Mouse (Mus musculus) kidney, adult 11 months (tissue): ENCODE measurements around the gene Rps3a1.
A peak's percentile ranks its signal among the peaks of the same experiment; 100 is the strongest.

ENCODE experiments used
- DNase-seq: peaks from one replicate; pipeline ENCODE4 v3.0.0; 2022

Rps3a1 gene

DNA sequence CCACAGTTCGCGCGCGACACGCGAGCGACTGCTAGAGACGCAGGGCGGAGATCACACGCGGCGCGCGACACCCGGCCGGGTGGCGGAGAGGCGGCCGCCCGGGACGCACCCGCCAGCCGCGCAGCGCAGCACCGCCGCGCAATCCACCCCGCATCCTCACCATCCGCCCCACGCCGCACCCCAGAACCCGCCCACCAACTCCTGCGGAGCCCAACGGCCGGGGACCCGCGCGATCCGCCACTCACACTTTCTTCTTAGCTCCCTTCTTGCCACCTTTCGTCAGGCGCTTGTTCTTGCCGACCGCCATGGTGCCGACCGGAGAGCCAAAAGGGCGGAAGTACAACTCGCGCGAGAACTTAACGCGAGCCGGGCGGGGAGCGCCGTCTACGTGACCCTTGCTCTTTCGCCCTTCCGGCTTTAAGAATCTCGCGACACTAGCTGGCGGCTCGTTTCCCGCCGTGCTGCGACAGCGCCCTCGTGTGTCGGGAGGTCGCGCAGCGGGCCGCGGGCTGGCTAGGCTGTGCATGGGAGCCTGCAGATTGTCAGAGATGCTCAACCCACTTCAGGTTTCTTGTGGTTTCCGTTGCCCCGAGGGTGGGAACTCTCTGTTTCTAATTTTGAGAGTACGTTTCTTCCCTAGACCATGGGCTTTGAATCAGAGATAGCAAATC is at the start of gene Rps3a1:
Rps3a1 (minus strand) TSS at position 440 of the 671 bp plus-strand sequence.
- peak; percentile 96 for DNase-seq

DNA sequence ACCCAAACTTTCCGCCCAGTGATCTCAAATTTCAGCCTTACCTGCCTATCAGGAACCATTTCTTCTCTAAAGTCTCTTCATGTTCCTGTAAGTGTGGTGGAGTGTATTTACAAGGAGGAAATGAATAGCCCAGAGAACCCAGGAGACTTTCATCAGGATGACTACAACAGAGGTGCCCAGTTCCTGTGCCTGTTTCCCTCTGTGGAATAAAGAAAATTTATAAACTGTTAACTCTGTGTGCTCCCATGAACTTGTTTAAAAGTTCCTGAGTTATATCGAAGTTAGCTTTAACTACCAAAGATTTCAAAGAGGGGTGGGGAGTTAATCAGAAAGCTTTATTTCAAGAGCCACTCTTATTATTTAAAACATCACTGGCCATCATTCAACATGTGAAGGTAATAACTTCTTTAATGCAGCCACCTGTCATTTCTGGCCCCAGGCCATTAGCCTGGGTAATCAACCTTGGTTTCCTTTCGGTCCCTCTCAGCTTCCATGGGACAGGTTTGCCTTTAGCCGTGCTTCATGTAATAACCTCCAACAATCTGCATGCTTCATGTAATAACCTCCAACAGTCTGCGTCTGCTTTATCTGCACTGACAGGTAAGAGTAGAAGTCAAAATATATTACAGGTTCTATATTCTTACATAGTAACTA is 45.4 kb upstream of the Rps3a1 start:
- no peak for DNase-seq

DNA sequence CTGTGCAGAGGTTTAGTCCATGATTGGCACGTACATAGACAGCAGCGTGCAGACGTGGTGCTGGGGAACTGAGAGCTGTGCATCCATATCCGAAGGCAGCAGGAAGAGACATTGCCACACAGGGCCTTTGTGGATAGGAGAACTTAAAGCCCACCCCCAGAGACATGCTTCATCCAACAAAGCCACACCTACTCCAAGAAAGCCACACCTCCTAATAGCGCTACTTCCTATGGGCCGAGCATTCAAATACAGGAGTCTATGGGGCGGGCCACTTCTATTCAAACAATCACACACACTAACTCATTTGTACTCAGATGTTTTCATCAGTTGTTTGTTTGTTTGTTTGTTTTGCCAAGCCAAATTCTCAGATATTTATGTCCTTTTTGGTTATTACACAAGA is 42.0 kb upstream of the Rps3a1 start:
- no peak for DNase-seq

DNA sequence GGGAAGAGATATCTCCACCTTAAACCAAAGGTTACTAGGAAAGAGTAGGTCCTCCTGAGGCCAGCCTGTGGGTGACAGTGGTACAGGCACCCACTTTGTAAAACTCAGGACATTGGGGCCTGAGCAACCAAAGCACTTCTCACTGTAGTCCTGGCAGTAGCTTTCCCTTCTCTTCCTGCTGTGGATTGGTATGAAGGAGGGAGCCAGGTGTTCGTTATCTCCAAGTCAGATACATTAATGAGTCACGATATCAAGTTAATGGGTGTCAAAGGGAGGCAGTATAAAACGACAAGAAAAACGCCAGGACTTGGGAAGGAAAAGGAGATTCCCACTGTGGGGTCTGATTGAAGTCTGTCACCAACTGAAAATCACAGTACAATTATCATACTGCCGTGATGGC is 38.6 kb upstream of the Rps3a1 start:
- DNase-seq, result no peak

DNA sequence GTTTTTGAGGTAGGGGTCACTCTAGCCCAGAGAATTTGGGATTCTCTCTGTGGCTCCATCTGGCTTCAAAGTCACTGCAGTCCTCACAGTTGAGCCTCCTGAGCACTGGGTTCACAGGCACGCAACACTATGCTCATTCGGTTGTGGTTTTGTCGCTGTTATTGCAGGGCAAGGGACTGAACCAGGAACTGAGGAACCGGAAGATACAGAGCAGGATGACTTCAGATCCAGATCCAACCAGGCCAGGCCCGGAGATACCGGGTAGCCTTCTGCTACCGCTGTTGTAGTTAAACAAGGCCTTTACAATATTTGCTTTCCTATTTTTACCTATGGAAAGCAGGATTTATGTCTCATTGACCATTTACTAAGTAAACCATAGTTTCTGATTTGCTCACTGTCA is 37.2 kb upstream of the Rps3a1 start:
- no peak for DNase-seq

DNA sequence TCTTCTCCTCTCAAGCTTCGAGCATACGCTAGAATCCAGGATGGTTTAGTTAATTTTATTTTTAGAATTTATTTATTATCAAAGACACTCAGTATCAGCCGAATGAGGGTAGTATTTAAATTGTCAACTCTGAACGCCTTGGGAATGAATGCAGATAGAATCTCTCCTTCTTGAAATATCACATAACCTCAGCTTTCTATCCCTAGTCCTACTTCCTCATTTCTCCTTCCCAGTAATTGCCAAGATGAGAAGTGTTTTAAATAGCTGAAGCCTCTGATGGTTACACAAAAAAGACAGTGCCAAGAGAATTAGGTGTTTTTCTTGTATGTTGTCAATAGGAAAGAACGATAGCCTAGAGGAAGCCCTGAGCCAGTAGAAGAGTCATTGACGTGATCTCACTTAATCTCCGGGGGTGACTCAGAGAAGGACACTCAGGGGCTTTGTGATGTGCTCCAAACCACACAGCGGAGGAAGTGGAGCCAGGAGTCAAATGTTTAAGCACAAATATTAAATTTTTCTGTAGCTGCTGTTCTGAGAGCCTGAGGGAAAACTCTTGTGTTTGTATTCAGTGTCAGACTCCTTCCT is 26.4 kb upstream of the Rps3a1 start:
- no peak for DNase-seq

DNA sequence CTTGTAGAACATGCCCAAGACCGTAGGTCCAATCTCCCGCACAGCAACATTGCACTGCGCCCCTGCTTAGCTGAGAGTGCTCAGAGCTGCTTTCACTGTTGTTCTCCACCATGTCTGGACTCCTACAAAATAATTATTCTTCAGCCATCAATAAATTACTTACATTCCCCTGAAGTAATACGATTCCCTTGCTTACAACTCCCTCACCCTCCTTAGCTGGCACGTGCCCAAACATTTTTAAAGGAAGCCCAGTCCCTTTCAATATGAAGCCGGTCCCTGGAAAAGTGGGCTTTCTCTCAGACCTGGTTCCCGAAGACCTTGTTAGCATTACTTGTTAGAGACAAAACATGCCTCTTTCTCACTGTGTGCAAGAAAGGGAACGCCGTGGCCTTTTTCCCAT is 7.0 kb upstream of the Rps3a1 start:
- DNase-seq, result no peak

DNA sequence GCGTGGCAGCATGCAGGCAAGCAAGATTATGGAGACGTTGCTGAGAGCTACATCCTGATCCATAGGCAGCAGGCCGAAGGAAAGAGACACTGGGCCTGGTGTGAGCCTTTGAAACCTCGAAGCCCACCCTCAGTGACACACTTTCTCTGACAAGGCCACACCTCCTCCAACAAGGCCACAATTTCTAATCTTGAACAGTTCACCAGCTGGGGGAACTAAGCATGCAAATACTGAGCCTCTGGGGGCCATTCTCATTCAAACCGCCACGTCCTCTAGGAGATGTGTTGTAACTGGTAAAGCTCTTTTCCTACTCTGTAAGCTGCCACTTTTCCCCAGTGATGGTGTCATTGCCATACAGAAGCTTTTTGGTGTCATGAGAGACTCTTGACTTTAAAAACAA is 6.6 kb upstream of the Rps3a1 start:
- DNase-seq, result no peak

DNA sequence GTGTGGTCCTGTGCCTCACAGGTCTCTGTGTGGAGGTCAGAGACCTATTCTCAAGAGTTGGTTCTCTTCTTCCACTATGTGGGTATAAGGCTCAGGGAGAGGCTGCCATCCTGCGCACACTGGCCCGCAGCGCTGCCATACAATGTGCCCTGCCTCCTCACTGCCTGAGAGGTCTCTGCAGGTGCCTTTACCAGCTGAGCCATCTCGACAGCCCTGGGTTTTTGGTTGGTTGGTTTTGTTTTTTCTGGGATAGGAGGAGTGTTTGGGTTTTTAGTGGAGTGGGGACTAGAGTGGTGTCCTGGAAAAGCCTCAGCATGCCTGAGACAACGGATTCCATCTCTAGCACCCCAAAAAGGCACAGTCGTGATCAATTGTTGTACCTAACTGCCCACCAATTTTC is 841 bp upstream of the Rps3a1 start:
- no peak for DNase-seq

DNA sequence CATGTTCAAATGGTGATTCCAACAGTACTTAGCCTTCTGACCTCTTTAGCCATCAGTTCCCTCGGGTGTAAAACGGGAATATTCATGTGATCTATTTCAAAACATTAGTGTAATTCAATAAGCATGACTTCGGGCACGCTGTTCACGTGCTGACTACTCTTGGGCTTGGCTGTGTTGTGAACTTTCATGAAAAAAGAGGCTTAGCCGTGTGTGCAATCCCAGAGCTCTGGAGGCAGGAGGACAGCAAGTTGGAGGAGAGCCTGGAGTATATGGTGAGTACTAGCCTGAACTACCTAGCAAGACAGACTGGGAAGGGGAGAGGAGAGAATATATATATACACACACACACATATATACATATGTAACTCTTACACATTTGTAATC is 424 bp upstream of the Rps3a1 start:
- DNase-seq, result no peak

DNA sequence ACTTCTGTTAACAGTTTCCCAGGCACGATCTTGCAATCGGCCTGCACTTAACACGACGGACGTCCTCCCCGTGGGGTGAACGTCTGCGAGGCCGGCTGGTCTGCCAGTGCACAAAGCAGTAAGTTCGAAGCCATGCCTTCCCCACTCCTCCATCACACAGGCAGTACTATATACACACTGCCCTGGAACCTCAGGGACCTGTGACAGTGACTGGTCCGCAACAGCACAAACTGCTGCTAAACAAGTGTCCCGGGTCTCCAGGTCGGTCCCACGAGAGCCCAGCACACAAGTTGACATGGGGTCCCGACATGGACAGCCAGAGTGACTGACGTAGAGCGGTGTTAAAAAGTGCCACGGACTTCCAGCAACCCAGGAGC is 628 bp downstream of the Rps3a1 start:
- DNase-seq, result no peak

DNA sequence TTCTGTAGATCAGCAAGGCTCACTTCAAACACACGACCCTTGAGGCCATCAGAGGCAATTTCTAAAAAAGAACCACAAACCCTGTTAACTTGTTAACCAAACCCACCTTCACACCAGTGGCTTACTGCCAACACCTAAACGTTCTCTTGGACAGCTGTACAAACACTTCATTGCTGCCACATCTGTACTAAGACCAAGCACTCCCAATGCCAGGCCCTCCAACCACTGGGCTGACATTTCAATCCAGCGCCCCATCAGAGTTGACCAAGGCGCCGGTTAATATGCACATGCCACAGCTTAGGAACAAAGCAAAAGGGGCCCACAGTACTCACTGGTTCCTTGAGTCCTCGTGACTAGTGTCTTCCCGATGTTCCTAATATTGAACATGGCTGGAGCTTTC is 1.1 kb downstream of the Rps3a1 start:
- DNase-seq, result no peak

DNA sequence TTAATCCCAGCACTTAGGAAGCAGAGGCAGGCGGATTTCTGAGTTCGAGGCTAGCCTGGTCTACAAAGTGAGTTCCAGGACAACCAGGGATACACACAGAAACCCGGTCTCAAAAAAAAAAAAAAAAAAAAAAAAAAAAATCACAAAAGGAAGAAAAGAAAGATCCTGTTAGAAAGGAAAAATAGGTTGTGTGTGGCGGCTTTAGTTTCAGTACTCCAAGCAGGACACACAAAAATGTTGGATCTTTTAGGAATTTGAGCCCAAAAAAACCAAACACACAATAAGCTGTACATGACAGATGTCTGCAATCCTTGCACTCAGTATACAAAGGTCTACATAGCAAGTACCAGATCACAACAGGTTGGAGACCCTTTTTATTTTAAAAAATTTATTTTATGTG is 2.8 kb downstream of the Rps3a1 start:
- DNase-seq, result no peak

DNA sequence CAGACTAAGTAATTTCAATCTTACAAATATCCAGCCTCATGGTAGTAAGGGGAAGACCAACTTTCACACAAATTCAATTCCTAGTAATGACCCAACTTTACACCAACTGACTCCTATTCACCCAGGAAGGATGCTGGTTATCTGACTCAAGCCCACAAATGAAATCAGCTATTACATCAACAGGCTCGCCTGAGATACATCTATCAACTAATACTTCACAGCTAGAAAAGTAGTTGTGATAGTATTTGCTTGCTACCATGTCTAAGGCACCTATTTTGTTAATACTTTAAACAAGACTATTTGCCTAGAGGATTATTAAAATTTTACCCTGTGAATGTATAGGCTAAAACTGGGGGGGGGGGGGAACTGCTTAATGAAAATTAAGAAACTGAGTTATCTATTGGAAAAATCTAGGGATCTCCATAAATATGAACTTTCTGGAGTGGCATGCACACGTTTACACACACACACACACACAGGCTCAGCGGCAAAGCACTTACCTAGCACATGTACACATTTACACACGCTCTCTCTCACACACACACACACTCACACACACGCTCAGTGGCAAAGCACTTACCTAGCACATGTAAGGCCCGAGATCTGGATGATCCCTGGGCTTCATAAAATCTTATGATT is 5.4 kb downstream of the Rps3a1 start:
- DNase-seq, result no peak

DNA sequence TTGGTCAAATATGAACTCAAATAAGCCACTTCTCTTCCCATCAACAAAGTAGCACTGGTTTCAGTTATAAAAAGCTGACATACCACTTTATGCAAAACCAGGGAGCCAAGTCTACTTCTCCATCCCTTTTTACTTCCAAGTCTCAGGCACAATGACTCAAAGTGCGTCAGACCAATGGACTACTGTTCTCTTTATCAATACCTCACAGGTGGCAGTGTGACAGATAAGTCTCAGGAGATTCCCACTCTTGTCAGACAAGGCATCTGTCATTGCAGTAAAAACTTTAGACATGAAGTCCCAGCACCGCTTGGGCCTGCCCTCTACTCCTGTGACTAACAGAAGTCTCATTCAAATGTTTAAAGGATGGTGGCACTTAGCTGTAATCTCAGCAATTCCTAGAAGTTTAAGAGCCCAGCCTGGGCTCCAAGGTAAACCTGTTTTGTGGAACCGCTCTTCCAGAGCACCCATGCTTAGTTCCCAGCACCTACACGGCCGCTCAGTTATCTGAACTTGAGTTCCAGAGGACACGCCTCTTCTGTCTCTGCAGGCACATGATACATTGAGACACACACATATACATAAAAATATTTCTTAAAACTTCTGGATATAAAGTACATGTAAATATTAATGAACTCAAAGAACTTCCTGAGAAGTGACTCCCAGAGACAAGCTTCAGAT is 6.5 kb downstream of the Rps3a1 start:
- no peak for DNase-seq

DNA sequence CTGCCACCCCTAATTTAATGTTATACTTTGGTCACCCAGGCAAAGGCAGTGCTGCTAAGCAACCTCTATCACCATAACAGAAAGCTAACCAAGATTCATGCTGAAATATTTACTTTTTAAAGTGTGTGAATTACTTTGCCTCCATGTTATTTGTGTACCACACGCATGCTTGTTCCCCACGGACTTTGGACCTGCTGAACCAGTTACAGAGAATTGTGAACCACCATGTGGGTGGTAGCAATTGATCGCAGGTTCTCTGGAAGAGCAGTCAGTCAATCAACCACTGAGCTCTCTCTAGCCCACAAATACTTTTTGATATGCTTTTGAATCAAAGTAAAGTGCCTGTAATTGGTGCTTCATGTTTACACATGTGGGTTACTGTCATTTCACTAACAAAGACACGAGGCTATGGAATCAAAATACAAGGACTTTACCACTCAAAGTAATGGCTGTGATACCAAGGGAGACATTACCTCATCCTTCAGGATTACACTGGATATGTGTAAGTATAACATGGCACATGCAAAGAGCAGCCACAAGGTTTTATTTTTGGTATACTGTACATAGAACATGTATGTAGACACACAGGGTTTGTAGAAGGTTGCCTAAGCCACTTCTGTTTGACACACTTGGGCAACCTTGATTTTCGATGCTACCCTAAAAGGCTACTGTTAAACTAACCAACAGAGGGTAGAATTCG is 7.4 kb downstream of the Rps3a1 start:
- DNase-seq, result no peak

DNA sequence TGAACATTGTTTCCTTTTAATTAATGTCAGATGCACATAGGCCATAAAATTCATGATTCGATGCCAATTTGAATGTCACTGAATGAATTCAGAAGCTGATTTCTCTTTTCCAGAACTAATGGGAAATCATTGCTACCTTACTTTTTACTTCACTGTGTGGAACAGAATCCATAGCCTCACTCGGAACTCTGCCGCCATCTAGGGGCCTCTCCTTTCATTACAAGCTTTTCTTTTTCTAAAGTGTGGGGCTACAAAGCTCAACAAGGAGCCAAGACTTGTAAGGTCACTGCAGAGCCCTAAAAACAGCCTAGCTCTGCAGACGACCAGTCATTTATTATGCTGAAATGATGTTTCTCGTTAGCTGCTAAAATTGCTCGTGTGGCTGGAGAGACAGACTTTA is 12.7 kb downstream of the Rps3a1 start:
- peak; percentile 23 for DNase-seq

DNA sequence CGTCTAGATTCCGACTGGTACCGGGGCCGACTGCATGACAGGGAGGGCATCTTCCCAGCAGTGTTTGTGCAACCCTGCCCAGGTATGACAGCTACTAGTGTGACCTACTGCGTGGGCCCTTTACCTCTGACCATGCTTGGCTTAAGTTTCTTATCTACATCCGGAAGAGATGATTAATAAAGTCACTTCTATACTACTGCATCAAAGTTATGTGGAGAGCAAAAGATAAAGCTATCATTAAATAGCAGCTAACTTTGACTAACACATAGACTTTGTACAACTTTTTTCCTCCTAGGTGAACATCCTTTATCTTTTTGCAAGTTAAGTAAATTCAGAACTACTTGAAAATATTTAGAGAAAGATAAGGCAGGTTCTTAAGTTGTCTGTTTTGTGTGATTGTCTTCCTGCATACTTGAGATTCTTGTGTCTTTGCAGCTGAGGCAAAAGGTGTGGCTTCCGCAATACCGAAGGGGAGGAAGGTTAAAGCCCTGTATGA is 19.2 kb downstream of the Rps3a1 start:
- DNase-seq, result no peak

DNA sequence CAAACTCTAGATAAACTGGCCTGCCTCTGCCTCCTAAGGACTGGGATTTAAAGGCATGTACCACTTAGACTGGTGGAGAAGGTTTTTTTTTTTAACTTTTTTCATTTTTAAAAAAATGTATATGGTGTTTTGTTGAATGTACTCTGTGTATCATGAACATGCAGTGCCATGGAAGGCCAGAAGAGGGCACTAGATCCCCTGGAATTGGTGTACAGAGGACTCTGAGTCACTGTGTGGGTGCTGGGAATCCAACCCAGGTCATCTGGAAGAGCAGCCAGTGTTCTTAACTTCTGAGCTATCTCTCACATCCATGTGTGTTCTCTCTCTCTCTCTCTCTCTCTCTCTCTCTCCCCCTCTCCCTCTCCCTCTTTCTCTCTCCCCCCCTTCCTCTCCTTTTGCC is 20.3 kb downstream of the Rps3a1 start:
- DNase-seq, result no peak

DNA sequence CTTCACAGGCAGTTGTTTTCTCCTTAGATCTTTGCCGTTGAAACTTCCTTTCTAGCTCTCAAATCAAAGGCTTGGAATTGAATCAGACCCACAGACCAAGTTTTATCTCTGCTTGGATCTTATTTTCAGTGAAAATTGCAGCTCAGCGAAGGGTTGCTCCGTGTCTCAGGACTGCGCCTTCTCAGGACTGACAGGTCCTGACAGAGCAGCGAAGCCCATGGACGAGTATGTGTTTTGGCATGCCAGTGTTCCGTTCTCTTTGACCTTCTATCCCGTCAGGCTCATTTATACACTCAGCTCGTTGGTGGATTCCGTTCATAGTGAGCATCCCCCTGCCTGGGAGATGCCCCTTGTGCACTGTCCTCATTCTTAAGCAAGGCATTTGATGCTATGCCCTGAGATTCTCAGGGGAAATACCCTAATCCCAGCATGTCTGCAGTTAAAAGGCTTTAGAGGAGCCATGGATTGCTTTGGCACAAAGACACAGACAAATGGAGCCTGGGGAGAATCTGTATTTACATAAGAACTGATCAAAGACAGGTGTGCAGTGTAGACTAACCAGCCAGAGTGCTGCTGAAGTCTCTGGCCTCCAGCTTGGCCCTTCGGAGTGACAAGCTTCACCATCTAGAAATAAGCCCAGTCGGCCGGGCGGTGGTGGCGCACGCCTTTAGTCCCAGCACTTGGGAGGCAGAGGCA is 23.1 kb downstream of the Rps3a1 start:
- no peak for DNase-seq

DNA sequence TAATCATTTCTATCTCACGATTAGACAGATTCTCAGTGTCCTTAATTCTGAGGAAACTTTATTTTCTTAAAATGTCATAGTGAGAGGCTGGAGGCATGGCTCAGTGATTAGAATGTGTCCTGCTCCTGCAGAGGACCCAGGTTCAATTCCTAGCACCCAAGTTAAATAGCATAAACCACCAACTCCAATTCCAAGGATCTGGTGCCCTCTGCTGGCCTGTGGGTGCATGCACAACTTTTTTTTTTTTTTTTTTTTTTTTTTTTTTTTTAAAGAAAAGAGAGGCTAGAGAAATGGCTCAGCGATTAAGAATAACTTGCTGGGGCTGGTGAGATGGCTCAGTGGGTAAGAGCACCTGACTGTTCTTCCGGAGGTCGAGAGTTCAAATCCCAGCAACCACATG is 25.6 kb downstream of the Rps3a1 start:
- no peak for DNase-seq

DNA sequence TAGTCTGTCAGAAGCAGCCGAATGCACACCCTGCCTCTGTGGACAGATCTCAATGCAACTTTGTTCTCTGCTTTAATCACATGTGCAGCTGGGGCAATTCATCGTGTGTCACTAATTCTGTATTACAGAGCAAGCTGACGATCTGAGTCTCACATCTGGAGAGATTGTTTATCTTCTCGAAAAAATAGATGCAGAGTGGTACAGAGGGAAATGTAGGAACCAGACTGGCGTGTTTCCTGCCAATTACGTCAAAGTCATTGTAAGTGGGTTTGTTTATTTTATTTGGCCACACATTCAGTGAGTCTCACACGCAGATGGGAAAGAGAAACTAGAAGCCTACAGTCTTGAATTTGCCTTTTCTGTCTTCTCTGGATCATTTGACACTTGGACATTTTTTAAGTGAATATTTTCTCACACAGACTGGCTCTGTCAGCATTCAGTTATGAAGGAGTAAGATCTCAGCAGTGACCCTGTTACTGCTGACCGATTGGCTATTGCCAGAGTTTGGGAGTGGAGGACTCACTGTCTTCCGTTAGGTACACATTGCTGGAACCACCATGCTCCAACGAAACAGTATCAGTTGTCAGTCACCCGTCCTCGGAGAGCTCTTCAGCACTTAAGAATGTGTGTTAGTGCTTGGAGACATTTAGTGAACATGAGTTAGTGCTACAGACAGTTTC is 27.7 kb downstream of the Rps3a1 start:
- no peak for DNase-seq
